Mouse (Mus musculus) embryo, embryonic 10 days (tissue): ENCODE measurements around the gene Anapc1.

ENCODE experiments used
- DNase-seq: peaks from one replicate; pipeline ENCODE4 v3.0.0-alpha.2; 2015; ENCODE audit warnings: low spot score

Gene Anapc1

DNA sequence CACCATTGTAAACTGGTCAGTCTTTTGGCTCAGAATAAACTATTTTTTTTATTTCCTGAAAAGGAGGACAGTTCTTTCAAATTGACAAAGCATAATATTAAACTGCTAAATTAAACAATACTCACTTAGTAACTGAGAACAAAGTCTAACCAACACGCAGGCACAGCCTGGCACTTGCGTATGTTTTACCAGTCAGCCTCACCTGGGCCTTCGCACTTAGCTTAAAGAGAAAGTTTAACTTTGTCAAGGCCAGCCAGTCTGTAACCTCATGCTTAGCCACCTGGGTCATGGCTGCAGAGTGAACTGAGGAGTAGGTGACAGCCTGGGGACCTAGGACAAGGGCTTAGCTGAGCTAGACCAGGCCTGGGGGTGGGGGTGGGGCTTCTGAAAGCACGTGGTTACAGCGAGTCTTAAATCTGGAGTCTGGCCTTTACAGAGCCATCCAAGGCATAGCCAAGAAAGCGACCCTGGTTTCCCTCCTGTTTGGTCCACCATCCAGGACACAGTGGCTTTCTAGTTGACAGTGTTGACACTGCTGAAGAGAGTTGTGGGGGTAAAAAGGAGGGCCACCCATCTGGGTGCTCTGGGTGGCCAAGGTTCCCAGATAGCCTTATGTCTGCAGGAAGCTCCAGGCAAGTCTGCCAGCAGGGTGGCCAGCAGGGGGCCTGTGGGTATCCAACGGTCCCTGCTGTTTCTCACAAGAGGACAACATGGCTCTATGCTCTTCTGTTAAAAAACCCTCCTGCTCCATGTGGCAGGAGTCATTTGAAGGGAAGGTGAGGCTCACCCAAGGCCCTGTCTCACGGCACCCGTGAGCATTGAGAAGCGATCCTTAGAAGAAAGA is 120.7 kb downstream of the Anapc1 start:
- DNase-seq: peak; percentile 15

GRCm38 (mm10) chr2:128565904-128566303 is 121.3 kb downstream of the Anapc1 start:
- peak; percentile 36 for DNase-seq

DNA sequence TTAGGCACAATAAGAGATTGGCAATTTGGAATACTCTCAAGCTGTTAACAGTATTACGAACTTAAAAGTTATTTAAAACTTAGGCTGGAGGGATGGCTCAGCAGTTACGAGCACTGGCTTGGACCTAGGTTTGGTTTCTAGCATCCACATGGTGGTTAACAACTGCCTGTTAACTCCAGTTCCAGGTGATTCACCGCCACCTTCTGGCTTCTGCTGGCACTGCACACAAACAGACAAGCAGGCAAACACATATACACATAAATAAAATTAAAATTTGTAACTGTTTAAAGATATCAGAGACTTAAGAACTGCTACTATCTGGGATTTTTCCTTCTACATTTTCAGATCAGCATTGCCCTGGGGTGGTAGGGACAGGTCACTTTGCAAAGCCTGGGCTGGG is 123.0 kb downstream of the Anapc1 start:
- DNase-seq: no peak
